Mouse (Mus musculus) lung, postnatal 10 days (tissue): ENCODE measurements around the gene Ckap2l.

Experiments
- DNase-seq: peaks from one replicate; pipeline ENCODE4 v3.0.0; 2021

Gene Ckap2l

DNA sequence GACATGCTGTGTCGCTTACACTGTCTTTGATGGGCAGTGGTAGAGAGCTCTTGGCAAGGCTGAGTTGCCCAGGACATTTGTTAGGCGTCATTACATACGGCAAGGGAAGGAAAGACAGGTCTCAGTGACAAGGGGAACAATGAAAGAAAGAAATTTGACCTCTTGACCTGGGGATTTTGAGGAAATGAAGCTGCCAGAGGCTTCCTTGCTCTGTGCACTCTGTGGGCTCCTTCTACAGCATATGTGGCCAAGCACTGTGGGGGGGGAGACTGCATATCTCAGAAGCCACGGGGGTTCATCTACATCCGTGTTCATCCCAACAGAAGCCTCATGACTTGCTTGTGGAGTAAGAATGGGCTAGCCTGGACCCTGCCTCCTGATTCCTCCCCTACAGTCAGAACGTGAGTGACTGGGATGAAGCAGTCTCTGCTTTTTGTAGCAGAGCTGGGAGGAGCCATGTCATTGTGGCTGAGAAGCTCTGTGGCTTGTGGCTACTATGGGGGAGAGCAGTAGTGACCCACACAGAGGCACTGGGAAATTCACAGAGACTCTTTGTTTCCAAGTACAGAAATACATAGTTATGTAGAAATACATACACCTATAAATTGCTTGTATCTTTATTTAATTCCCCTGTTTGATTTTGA is 35.7 kb downstream of the Ckap2l start:
- DNase-seq = no peak

DNA sequence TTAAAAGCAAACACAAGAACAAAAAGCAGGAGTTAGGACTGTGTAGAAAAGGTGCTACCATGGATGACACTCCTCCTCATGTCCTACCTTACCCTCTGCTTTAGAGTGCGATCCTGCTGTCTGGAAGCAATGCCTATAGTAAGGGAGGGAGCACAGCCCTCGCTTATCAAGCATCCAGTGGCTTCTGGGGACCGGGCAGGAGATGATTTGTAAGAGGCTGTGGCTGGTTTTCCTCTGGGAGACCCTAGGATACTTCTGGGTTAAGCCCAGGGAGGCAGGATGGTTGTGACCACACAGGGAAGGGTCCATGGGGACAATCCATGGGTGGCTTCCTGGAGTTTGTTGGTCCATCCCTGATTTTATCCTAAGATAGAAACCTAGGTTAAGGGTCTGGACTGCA is 36.4 kb downstream of the Ckap2l start:
- no peak for DNase-seq

DNA sequence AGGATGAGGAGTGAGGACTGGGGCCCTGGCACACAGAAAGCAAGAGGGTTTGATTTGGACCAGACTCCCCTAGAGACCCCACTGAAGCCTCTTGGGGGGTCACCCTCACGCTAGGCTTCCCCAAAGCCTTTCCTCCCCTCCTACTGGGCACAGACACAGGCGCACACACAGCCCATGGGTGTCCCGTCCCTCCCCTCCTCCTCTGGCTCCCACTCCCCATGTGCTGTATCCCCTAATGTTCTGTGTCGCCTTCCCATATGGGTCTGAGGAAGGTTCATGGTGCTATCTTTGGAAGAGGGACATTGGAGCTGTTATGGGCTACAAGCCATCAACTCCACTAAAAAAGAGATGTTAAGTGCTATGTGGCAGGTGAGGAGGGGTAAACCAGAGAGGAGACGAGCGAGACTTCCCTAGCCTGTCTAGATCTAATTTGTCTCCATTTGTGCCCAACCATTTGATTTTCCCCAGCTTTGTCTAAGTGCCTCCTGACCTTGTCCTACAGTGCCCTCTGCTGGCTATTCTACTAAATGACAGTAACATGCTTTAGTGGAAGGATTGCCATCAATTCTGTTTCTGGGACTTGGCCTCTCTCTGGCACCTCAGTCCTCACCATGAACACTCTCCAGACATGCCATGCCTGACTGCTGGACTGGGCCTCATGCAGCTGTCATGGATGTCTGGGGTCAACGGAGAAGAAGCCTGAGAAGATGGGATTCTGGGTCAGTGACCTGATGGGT is 38.4 kb downstream of the Ckap2l start:
- DNase-seq = peak; percentile 86

DNA sequence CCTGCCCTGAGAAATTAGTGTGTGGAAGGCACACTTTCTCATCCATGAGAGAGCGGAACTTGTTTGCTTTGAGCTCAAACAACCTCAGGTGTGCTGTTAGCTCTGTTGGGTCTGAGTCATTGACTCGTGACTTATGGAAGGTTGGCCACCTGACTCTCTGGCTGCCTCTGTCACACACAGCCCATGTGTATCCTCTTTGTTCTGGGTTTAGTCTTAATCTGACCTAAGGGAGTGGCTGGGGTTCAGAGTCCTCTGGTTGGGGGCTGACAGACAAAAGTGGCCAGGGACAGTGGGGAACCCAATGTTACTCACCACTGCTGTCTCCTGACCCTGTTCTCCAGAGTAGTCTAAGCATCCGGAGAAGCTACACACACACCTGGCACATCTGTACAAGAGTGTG is 39.0 kb downstream of the Ckap2l start:
- DNase-seq = no peak

DNA sequence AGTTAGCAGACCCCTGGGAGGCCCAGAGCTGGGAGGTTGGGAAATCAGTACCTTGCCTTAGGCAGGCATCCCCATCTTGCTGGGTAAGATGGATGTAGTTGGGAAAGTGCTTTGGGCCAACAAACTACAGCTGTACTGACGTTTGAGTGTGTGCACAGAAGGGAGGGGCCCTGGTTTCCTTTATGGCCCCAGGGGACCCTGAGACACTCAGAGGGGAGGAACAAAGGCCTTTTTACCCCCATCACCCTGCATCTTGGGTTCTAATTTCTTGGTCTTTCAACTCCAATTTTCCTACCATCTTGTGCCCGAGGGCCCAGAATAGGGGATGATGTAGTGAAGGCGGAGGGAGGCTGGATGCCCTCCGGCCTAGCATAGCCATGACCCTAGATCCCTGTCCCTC is 41.0 kb downstream of the Ckap2l start:
- DNase-seq = no peak

DNA sequence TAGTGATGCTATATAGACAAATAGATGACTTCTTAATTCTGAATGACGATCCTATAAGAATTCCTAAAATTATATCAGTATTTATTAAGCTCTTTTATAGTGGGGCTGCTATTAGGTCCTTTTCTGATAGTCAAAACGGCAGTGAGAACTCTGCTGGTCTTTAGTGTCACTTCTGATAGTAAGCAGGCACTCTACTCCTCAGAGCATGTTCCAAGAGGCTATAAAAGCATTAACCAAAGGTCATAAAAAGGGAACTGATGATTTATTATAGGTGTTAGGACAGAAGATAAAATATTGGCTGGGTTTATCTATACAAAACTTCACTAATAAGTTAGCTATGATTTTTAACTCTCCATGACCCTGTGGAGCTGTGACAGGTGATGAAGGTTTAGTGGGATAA is 42.9 kb downstream of the Ckap2l start:
- DNase-seq = no peak

DNA sequence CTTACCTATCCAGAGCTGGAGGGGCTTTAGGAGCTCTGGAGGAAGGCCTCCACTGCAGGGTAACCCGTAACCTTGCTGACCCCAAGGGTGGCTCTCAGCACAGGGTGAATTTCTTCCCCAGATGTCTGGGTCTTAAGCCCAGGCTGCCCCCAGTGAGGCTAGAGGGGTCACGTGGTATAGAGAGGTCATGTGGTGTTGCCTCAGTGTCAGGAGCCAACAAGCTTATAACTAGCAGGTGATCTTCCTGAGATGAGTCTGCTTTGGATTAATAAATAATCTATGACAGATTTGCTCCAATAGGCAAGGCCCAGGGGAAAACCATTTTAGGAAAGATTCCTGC is 43.4 kb downstream of the Ckap2l start:
- no peak for DNase-seq

DNA sequence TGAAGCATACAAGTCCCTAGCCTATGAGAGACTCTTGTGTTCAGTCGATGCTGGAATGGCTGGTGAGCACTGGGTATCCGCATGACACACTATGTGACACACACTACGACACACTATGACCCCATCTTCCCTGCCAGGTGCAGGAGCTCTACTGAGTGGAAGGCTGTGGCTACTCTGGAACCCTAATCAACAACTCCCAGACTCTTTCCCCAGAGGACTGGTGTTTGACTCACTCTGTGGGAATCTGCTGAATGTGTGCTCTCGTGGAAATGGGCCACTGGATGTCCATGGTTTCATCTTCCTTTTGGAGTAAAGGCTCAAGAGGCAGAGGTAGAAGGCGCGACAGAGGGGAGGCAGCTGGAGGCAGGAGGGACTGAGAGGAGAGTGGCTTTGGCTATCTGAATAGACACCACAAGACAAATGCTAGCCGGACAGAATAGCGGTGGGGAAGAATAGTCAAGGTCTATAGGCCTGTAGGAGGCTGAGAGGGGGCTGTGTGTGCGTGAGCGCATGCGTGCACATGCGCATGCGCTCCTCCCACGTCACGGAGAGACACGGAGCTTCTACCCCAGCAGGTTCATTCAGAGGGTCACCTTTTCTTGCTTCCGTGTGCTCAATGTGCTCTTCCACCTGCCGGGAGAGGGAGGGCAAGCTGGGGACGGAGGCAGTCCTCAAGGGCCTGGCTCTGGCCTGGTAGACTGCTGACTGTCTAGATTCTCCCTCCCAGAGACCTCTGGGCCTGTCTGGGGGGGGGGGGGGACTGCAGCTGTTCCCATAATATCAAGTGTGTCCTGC is 44.0 kb downstream of the Ckap2l start:
- no peak for DNase-seq

DNA sequence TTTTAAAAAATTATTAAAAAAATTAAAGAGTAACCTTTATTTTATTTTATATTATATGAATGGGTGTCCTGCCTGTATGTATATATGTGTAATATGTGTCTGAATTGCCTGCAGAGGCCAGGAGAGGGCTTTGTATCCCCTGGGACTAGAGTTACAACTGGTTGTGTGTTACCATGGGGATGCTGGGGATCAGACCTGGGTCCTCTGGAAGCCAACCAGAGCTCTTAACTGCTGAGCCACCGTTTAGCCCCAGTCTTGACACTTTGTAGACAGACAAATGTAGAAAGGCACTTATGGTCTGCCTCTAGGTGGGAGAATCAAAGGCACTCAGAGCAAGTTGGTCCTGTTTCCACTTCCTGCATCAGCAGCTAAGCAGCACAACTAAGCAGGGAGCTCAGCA is 47.7 kb downstream of the Ckap2l start:
- no peak for DNase-seq

DNA sequence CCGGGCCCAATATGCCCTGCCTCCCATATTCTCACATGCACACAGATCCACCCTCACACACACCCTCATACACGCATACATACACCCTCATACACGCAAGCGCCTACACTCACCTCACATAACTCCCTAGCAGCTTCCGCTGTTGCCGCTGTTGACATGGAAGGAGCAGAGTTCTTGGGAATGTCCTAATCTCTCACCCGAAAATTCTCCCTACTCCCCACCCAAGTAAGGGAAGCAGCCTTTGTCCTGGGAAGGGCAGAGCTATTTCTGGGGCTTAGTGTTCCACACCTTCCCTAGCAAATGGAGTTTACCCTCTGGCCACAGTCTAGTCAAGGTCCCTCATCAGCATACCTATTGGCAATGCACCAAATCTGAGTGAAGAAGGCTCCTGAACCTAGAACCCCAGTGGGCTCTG is 49.3 kb downstream of the Ckap2l start:
- DNase-seq = no peak

DNA sequence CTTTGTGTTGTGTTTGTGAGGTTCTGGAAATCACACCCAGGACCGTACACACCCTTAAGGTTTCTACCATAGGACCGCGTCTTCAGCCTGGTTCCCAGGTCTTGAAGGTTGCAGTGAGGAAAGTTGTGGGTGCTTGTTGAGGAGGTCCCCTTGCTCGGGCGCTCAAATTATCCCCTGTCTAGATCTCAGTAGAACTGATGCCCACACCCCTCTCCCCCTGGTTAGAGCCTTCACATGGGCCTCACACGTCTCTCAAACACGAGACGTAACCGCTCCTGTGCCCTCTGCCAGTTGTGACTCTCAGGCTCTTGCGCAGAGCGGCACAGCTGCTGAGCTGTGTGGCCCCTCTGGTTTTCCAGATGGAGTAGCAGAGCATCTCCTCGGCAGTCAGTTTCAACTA is 50.1 kb downstream of the Ckap2l start:
- no peak for DNase-seq

DNA sequence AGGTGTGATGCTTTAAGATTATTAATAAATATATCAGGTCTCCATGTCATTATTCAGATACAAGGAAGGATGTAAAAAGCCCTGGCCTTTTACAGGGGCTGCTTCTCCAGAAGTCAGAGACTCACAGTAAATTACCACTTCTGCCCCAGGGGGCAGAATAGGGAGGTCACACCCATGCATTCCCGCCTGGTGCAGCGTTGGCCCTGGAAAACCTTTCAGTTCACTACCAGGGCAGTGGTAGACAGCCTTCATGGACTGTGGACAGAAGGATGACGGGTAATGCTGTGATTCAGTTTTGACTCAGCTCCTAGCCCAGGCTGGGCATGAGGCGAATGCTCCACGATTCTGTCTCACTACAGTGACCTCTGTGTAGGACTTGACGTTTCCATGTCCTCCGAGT is 50.6 kb downstream of the Ckap2l start:
- no peak for DNase-seq

DNA sequence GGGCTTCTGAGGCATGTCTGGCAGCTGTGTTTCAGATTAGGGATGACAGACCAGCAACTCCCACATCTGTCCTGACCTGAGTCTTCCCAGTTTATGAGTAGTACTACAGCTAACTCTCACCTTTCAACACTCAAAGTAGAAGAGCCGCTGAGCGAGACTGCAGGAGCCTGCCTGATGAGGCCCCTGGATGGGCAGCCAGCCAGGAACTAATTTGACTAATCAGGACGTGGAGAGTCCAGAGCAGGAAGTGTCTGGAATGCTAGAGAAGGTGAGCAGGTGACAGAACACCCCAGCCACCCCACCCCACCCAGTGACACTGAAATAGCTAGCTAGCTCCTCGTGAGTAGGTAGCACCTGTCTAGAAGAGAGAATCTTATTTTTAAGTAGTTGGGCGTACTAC is 51.4 kb downstream of the Ckap2l start:
- DNase-seq = no peak

DNA sequence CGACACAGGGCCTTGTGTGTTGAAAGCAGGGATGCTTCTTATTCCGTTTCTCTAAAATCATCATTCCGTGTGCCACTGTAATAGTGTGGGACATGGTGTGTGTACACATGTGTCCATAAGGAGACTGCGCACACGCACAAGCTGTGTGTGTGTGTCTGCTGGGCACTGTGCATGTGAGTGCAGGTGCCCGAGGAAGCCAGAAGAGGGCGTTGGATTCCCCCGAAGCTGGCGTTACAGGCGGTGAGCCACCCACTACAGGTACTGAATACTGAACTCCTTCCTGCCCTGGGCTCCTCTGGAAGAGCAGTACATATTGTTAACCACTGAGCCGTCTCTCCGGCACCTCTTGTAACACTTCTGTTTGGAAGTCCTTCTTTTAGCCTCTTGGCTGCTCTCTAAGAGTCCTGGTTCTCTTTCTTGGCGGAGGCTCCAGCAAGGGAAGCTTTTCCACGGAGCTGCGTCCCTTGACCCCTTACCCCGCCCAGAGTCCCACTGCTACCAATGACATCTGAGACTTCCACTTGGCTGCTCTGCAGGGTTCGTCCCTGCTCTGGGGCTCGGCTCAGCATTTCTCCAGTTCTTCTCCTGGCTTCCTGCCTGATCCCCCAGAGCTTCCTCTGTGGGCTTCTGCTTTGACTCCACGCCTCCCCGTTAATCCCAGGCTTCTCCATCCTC is 52.4 kb downstream of the Ckap2l start:
- DNase-seq = peak; percentile 45

DNA sequence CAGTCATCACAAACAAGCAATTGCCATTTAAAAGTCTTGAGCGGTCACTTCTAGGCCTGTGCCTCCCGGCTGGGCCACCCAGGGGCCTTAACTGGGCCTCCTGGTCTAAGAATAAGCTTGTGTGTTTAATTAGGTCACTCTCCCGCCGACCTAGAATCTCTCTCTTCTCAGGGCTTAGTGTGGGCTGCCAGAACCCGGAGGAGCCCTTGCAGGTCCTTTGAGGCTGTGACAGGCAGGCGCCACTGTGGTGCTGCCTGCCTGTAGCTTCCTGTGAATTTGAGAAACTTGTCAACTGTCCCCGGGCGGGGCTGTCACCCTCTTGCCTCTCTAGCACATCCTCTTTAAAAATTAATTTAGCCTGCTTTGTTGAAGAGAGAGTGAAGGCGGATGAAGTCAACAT is 53.2 kb downstream of the Ckap2l start:
- DNase-seq = no peak

DNA sequence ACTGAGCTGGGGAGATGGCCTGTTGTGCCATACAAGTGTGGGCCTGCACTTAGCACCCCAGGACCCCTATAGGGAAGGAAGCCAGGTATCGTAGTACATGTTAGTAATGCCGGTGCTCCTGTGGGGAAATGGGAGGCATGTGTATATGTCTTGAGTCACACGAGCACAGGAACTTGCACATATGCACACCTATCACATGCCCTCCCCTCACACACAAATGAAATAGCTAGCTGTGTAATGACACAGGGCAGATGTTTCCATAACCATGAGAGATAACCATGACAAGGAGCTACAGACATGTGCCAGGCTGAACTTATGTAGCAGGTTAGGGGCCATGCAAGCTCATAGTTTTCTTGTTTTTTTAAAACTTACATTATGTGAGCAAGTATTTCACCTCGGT is 54.0 kb downstream of the Ckap2l start:
- DNase-seq = no peak

DNA sequence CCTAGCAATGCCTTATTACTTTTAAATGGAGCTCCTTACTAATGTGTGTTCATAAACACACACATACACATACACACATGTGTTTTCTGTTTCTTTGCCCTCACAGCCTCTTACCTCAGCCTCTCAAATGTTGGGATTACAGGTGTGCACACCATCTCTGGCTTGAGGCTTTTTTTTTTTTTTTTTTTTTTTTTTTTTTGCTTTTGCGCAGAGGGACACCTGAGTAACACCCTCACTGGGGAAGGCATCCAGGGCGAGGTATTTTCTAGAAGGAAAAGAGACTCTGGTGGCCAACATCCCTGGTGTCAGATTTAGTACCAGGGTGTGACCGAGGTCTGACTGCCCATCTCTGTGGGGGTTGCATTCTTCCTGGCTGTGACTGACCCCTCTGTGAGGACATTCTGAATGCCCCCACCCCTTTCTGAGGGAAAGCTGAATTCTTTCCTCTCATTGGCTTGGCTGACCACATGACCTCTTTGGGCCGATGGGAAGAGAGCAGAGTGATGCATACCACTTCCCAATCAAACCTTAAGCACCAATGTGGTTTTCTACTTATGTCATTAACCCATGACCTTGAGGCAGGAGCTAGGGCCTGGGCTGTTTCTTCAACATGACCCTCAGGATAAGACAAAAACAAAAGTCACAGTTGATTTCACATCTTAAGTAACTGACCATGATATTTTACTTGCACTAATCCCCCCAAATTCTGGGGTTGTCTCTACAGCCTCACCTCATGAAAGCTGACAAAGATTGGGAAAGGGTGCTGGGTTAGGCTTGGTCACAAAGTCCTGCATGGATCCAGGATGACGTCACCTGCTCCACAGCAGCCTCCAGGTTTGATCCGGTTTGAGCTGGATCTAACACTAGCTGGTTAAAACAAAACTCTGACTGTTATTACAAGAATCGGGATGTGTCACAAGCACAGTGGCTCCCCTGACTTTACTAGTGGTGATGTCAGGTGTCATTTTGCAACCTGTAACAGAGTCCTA is 54.9 kb downstream of the Ckap2l start:
- DNase-seq = no peak

DNA sequence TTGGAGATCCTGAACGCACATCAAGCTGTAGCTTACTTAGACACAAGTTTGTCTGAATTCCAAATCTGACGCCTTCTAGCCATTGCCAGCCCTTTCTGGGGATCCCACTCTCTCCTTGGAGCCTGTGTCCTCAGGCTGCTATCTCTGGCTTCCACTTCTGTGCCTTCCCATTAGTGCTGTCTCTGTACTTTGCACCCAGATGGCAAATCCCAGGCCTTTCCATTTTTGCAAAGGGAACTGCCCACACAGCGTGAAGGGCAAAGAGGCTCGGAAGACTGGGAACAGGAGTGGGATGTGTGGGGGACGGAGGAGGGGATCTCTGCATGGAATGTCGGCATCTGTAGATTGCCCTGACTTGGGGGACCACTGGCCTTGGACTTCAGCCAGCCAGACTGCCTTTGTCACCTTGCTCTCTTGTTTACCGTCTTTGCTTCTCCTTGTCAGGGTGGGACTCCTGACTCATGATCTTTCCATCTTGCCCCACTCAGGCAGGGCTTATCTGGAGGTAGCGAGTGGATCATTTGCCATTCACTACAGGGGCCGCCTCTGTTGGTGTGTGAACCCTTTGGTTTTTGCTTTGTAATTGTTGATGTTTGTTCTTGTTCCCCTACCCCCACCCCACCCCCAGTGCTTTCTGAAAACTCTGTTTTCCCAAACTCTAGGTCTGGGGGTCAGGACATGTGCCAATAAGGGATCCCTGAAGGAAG is 56.1 kb downstream of the Ckap2l start:
- DNase-seq = no peak

DNA sequence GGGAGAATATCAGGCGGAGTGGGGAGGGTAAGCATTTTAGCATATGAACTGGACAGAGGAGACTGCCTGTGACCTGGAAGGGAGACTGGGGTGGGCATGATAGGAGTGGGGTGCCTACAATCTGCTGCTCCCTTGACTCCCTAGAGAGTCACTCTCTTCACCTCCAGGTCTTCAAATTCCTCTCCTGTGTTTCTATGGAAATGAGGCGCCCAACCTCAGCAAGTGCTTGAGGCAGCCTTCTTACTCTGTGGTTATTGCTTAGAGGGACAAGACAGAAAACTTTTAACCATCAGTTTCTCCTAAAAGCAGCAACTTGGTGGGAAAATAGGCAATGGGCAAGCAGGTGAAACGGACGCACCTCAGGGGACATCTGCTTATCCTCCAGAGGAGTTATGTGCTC is 60.5 kb downstream of the Ckap2l start:
- no peak for DNase-seq

DNA sequence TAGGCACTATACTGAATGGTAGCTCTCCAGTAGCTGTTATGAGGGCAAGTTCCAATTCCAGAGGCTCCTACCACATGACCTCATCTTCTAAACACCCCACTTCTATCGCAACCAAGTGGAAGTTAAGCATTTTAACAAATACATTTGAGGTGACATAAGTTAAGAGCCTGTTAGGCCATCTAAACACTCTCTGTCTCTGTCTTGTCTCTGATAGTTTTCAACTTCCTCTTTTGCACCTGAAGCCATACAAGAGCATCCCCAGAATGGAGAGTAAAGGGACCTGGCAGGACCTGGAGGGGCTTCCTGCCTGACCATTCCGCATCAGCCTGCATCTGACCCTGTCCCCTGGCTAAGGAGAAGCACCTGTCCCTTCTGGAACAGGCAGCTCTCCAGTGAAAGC is 62.3 kb downstream of the Ckap2l start:
- no peak for DNase-seq

DNA sequence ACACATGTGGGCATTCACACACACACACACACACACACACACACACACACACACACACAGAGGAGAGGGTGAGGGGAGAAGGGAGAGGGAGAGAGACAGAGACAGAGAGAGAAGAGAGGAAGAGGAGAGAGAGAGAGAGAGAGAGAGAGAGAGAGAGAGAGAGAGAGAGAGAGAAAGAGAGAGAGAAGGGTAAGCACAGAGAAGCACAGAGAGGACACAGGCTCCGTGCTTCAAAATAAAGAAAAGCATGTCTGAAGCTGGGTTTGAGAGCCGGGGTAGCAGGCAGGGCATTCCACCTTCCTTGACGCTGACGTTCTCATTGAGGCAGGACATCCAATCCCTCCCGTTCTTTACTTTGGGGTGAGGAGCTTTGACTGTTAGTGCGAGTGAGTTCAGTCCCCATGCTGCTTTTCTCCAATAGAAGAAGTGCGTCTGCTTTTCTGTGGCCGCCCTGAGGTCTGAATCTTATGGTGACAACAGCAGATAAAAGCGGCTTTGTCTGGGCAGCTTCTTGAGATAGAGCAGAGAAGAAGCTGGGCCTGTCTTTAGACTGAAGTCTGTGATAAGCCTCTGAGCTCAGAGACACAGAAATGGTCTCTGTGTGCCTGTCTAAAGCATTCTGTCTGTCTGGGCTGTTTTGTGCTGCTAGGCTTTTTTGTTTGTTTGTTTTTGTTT is 63.1 kb downstream of the Ckap2l start:
- no peak for DNase-seq
